Mouse (Mus musculus): ENCODE results near the gene Gm6904. TPM values are rescaled to one million over a fixed set of nuclear protein-coding genes. Genes with fewer than 3 reads are reported as not detected.
A peak's percentile ranks its signal among the peaks of the same experiment; 100 is the strongest.

Gene Gm6904
- polyA plus RNA-seq, 1 experiment from 2014 or later: not detected

DNA sequence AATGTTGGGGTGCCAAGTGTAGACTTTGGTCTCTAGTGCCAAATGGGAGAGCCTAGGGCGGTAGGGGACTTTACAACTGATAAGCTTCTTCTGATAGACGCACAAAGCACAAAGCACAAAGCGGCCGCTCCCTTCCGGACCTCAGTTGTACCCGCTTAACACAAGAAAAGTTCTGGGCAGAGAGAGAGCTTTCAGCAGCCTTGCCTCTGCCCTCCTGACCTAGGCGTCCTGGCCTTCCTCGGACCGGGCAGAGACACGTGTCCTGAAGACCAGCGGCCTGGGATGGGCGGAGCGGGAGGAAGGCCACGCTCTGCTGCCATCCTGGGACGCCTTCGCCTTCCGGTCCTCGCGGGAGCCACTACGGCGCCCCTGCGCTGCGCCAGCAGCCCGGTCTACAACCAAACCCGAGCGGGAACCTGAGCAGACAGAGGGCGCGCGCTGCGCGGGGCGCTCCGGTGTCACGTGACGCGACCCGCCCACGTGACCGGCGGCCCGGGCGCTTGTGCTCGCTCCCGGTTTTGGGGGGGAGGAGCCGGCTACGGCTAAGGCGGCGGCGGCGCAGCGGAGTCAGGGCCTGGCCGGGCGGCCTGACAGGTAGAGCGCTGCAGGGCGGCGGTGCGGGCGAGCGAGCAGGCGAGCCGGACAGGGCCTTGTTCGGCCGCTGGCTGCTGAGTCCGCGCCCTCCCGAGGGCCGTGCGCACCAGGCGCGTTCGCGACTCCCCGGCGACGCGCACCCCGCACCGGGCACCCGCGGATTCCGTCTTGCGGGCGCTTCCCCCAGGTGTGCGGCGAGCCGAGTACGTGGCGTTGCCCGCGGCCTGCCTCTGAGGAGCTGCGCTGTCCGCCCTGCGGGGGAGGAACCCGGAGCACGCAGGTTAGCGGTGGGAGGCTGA is 59.1 kb downstream of the Gm6904 start, which contains the start of gene Rcbtb1:
Gene Rcbtb1 (plus strand): TSS at position 499 of the 893 bp plus-strand sequence.
- H3K9me3 ChIP-seq (replicated peaks; ENCODE audit: control insufficient read depth, low read length): no peaks in the 10 kb centered on the region; the same call in 1 of the 2 replicates
- H3K27ac ChIP-seq (ENCODE audit: low read depth, low read length): peak within 1 kb of the TSS; percentile 98
- WGBS: under 1% methylated on average over 96 of the region's 96 CpGs
- peak within 1 kb of the TSS; percentile 84 for H3K4me3 ChIP-seq (ENCODE audit: low read depth, low read length)
- peak; percentile 96 for ATAC-seq
- no peaks in the 10 kb centered on the region for H3K36me3 ChIP-seq (ENCODE audit: control insufficient read depth, insufficient read depth, low read length)
- H3K4me2 ChIP-seq (ENCODE audit: low read length): peak within 1 kb of the TSS; percentile 87
- peaks cover 36% of the 10 kb centered on the region for H3K4me1 ChIP-seq (ENCODE audit: control insufficient read depth, insufficient read depth, low read length)
- DNase-seq (ENCODE audit: low spot score): peak; percentile 97
- peak within 1 kb of the TSS; percentile 97 for H3K9ac ChIP-seq (ENCODE audit: low read length)
- no peaks in the 10 kb centered on the region for H3K27me3 ChIP-seq (replicated peaks; ENCODE audit: control insufficient read depth, insufficient read depth, low read length)

Other genes with a start within 250 kb of the Gm6904 start
- not detected in 2 replicates for gene 1700129C05Rik, start 117.3 kb downstream of the Gm6904 start, polyA plus RNA-seq (2014; fragmentation: Nextera tagmentation; extraction: Ambion mirVana)
- gene Gm5142, start 81.5 kb downstream of the Gm6904 start, polyA plus RNA-seq (2014; fragmentation: Nextera tagmentation; extraction: Ambion mirVana): not detected in 2 replicates
- gene Rcbtb1, start 59.0 kb downstream of the Gm6904 start, polyA plus RNA-seq (2014; fragmentation: Nextera tagmentation; extraction: Ambion mirVana): 43.0 and 56.0 TPM in 2 replicates
- not detected in 2 replicates for gene Phf11a, start 37.3 kb upstream of the Gm6904 start, polyA plus RNA-seq (2014; fragmentation: Nextera tagmentation; extraction: Ambion mirVana)
- gene Phf11b, start 81.1 kb upstream of the Gm6904 start, polyA plus RNA-seq (2014; fragmentation: Nextera tagmentation; extraction: Ambion mirVana): 0.27 and 0.43 TPM in 2 replicates
- 0.18 and 0.30 TPM in 2 replicates for gene Phf11d, start 105.3 kb upstream of the Gm6904 start, polyA plus RNA-seq (2014; fragmentation: Nextera tagmentation; extraction: Ambion mirVana)
- 0.12 and 0.34 TPM in 2 replicates for gene Phf11c, start 135.2 kb upstream of the Gm6904 start, polyA plus RNA-seq (2014; fragmentation: Nextera tagmentation; extraction: Ambion mirVana)
- 8.0 and 9.7 TPM in 2 replicates for gene Setdb2, start 180.7 kb upstream of the Gm6904 start, polyA plus RNA-seq (2014; fragmentation: Nextera tagmentation; extraction: Ambion mirVana)
- 27.2 and 27.9 TPM in 2 replicates for gene Cab39l, start 180.8 kb upstream of the Gm6904 start, polyA plus RNA-seq (2014; fragmentation: Nextera tagmentation; extraction: Ambion mirVana)